Mouse (Mus musculus): ENCODE measurements at regions not wholly inside any gene's neighbourhood (a gene's known extent, or its start where the extent isn't known, plus 50 kb on each side); places are given as distances from the start of the nearest gene placed in this dataset.

- ATAC-seq (ENCODE audit: insufficient number of reproducible peaks, low FRiP score, low TSS enrichment): no peak
Measured at GRCm38 (mm10) chr1:193665854-193666253, 295.8 kb upstream of the Camk1g start.

- ATAC-seq (ENCODE audit: insufficient number of reproducible peaks, low FRiP score, low TSS enrichment): no peak
Measured at GRCm38 (mm10) chr1:193664569-193664968, 294.5 kb upstream of the Camk1g start.

GRCm38 (mm10) chr1:193663587-193663986 lies 293.5 kb upstream of the Camk1g start:
- no peak for ATAC-seq (ENCODE audit: insufficient number of reproducible peaks, low FRiP score, low TSS enrichment)

DNA sequence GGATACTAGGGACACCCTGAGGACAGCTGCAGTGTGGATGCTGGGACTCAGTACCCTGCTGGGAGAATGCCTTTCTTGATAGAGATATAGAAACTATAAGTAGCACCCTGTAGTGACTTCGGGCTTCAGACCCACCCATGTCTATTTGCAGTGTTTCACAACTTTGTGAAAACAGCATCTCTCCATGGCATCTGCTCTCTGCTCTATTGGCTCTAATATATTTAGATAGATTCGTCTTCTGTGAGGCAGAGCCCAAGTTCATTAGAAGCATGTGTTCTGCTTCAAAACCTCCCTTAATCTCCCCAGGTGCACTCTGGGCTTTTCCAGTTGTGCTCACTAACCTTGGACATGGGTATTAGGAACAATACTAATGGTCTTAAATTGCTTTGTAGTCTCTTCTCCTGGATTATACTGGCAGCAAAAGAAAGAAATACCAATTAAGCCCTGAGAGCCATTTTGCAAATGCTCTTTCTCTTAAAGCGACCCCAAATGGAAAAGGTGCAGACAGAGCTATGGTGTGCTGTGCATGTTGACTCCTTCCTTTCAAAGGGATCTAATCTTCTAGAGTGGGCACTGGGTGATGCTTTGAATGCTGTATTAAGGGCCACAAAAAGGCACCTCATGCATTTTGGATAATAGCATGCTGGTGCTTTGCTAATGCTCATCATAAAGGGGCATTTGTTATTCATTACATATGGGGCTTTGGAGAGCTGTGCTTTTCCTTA lies 292.2 kb upstream of the Camk1g start:
- no peak for ATAC-seq (ENCODE audit: insufficient number of reproducible peaks, low FRiP score, low TSS enrichment)

GRCm38 (mm10) chr1:193661377-193661776 lies 291.3 kb upstream of the Camk1g start:
- ATAC-seq (ENCODE audit: insufficient number of reproducible peaks, low FRiP score, low TSS enrichment): no peak

- no peak for ATAC-seq (ENCODE audit: insufficient number of reproducible peaks, low FRiP score, low TSS enrichment)
Measured at GRCm38 (mm10) chr1:193655076-193655677, 285.1 kb upstream of the Camk1g start.

DNA sequence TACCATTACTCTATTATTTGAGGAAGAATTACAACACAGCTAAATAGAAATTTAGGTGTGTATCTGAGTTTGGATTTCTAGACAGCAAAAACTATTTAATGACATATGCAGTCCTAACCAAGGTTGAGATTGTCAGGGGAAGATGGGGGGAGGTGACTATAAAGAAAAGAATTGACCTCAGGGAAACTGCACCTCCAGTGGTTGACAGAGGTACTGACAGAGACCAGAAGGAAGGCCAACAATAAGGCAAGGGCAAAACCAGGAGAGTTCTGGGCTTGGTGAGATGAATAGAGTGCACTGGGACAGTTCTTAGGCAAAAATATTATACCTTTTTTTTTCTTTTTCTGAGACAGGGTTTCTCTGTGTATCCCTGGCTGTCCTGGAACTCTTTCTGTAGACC lies 280.2 kb upstream of the Camk1g start:
- ATAC-seq (ENCODE audit: insufficient number of reproducible peaks, low FRiP score, low TSS enrichment): no peak

DNA sequence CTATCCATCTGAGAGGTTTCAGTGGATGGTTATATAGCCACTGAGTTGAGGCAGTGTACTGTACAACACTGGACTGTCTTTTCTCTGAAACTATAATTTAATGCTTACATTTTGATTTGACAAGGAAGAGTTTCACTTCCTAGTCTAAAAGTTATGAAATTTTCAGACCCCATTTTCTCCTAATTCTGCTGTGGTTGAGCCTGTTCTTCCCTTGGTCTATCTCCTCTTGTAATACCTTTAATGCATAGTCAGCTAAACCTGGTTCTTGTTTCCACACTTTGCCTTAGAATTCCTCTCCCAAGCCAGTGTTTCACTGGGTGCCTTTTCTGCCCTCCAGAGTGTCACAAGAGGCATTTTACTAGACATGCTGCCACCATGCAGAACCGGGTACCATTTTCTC lies 279.3 kb upstream of the Camk1g start:
- no peak for ATAC-seq (ENCODE audit: insufficient number of reproducible peaks, low FRiP score, low TSS enrichment)

- ATAC-seq (ENCODE audit: insufficient number of reproducible peaks, low FRiP score, low TSS enrichment): no peak
Measured at GRCm38 (mm10) chr1:193647371-193648270, 277.5 kb upstream of the Camk1g start.

DNA sequence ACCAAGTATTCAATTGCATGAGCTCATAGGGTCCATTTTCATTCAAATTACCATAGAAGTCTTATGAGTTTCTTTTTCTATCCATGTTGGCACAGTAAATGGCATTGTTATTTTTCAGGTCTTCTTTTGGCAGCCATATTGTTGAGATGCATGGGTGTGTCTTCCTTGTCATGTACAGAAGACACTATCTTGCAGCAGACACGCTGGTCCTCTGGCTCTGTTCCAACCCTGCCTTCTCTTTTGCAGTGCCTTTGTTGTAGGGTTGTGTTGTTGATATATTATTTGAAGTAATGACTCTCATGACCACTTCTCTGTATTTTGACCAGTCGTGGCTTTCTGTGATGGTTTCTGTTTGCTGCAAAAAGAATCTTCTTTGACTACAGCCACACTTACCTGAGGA lies 274.4 kb upstream of the Camk1g start:
- ATAC-seq (ENCODE audit: insufficient number of reproducible peaks, low FRiP score, low TSS enrichment): no peak

- ATAC-seq (ENCODE audit: insufficient number of reproducible peaks, low FRiP score, low TSS enrichment): no peak
Measured at GRCm38 (mm10) chr1:193636451-193636850, 266.4 kb upstream of the Camk1g start.

DNA sequence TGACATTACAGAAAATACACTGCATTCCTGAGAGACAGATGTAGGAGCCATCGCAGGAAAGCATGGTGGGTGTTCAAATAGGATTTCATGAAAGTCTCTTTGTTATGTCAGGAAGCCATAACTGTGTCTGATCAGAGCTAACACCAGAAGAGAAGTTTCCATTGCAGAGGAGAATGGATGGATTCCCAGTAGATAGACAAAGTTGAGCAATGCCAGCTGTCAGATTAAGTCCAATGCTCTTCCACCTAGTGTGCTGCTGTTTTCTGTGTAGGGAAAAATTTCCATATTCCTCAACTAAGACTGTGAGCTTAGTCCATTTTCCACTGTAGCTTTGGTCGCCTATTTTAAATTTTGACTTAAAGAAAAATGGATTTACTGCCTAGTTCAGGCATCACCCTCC lies 262.0 kb upstream of the Camk1g start:
- no peak for ATAC-seq (ENCODE audit: insufficient number of reproducible peaks, low FRiP score, low TSS enrichment)

DNA sequence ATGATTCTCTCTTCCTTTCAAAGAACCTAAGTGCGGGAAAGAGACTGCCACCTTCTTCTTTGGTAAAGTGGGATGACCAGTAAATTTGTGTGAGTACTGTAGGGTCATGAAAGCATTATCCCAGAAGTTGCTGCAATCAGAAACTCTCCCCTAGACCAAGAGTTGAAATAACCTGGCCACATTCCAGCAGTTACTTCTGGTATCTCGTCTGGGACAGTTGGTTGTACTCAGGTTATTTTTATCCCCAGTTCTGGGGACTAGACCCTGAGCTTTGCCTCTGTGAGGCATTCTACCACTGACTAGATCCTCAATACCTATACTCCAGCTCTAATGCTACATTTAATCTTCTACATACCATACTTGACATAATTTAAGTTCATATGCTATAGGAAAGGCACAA lies 259.8 kb upstream of the Camk1g start:
- no peak for ATAC-seq (ENCODE audit: insufficient number of reproducible peaks, low FRiP score, low TSS enrichment)

GRCm38 (mm10) chr1:193626924-193627849 lies 257.1 kb upstream of the Camk1g start:
- no peak for ATAC-seq (ENCODE audit: insufficient number of reproducible peaks, low FRiP score, low TSS enrichment)

DNA sequence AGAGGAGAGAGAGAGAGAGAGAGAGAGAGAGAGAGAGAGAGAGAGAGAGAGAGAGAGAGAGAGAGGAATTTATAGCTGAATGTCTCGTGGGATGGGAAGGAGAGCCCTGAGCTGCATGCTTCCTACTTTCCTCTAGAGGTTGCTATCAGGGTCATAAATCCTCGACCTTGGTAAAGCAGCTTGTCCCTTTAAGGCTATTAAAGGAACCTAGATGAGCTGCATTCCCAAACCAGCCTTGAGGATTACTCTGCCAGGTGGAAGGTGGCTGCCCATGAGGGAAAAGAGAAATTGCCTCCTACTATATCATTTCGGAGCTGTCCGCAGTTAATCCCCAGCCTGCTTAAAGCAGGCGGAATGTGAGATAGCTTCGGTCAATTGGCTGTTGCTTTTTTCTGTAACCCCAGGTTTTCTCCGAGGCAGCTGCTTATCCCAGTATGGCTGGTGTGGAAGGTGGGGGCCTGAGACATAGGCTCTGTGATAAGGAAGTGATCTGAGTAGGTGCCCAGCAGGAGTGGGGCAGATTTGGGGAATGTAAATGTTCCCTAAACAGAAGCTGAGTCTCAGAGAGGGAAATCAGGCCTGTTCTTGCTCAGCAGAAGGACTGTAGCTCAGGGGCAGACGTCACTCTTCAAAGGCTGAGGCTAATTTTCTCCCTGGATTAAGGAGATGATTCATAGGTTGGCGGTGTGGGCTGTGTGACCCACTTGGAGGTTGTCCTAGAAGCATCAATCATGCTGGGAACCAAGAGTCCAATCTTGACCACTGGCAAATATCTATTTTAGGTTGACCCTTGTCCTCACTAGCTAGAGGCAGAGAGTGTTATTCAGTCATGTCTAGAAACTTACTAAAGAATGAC lies 255.2 kb upstream of the Camk1g start:
- no peak for ATAC-seq (ENCODE audit: insufficient number of reproducible peaks, low FRiP score, low TSS enrichment)

- ATAC-seq (ENCODE audit: insufficient number of reproducible peaks, low FRiP score, low TSS enrichment): no peak
Measured at GRCm38 (mm10) chr1:193623571-193623970, 253.5 kb upstream of the Camk1g start.

DNA sequence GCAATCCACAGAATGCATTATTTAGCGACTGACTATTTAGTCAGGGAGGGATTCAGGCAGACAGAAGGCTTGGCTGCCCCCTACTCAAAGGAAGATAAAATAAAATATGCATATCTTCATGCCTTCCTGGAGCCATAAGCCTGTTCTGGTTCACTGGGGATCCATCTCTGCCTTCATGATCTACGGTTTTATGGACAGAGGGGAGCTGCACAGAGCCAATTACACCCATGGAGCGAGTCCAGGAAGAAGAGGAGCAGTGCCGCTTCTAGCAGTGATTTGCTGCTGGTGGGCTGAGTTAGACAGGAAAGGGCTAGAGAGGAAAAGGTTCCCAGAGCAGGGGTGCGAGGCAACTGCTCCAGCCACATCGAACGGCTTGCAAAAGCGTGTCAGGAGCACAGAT lies 248.2 kb upstream of the Camk1g start:
- ATAC-seq (ENCODE audit: insufficient number of reproducible peaks, low FRiP score, low TSS enrichment): no peak

- no peak for ATAC-seq (ENCODE audit: insufficient number of reproducible peaks, low FRiP score, low TSS enrichment)
Measured at GRCm38 (mm10) chr1:193610471-193610870, 240.4 kb upstream of the Camk1g start.

- no peak for ATAC-seq (ENCODE audit: insufficient number of reproducible peaks, low FRiP score, low TSS enrichment)
Measured at GRCm38 (mm10) chr1:193599895-193600294, 229.8 kb upstream of the Camk1g start.
